Mouse (Mus musculus): ENCODE data around the gene Gm765. TPM values are rescaled to one million over a fixed set of nuclear protein-coding genes. Genes with fewer than 3 reads are reported as not detected.

Gm765 gene
- total and polyA plus RNA-seq, 3 experiments = not detected

DNA sequence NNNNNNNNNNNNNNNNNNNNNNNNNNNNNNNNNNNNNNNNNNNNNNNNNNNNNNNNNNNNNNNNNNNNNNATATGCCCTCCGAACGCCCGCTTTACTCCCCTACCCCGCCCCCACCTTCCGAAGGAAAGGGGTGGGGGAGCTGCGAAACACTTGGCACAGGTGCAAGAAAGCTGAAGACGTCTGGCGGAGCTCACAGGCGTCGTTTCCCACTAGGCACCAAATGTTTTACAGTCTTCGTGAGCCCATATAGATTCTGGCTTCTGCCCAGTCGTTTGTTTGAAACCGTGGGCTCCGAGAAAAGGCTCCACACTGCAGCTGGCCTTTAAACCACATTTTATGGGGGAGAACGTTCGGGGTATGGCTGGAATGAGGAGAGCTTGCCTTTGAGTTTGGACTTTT is 120.6 kb downstream of the Gm765 start:
- DNase-seq = no peak

DNA sequence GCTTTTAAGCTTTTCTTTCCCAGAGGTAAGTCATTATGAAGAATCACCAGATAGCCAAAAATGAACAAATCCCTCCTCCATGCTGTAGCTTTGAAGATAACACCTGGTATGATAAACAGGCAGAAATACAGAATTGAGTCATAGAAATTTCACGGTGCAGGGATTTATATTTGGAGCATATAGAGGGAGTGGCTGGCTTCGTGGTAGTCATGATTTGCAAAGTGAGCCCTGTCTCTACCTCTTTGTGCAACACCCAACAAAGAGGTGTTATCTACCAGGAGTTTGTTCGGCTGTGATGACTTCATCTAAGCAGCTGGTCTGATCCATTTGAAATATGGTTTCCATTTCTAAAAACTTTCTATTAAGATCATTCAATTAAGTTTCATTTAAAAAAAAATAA is 130.3 kb downstream of the Gm765 start:
- no peak for DNase-seq

DNA sequence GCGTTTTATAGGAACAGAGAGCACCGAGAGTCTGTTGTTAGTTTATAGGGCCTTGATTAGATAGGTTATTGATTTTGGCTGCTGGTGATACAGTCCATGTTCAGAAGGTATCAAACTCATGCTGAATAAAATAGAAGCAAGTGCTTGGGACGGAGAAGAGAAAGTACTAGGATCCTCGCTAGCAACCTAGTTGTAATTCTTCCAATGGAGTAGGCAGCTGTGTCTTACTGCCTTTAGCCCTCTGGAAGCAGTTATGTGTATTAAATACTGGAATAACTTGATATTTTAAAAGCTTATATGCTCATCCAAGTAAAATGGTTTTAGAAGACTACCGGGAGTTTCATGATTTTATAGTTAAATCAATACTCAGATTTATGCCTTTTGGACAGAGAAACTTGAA is 132.3 kb downstream of the Gm765 start:
- DNase-seq = no peak

DNA sequence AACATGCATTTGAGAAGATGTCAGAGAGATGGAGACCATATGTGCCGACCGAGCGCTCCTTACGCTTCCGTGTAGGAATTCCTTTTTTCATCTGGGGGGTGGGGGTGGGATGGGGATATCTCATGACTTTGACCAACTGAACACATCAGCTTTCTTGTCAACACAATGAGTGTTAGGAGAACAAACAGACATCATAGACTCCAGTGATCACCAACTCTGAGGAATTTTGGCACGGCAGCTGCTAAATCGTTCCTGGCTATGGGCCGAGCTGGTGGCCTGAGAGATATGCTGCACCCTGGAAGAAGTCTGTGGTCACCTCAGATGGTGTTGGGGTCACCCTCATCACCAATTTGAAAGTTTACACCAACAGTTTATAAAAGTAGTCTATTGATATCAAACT is 134.5 kb downstream of the Gm765 start:
- no peak for DNase-seq

DNA sequence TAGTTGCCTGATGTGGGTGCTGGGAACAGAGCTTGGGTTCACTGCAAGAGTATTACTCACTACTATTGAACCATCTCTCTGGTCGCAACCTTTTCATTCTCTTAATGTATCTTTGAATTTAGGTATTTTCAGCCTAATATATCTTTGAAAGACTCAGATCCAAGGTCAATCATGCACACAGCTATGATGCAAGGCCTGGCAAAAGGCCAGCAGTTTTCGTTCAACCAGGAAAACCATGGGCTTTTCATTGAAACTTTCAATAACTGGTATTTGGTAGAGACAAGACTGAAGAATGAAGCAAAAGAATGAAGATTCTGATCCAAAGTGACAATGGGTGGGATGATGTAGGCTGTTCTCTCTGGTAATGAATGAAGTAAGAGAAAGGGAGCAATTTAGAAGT is 143.8 kb downstream of the Gm765 start:
- DNase-seq = peak; percentile 13

DNA sequence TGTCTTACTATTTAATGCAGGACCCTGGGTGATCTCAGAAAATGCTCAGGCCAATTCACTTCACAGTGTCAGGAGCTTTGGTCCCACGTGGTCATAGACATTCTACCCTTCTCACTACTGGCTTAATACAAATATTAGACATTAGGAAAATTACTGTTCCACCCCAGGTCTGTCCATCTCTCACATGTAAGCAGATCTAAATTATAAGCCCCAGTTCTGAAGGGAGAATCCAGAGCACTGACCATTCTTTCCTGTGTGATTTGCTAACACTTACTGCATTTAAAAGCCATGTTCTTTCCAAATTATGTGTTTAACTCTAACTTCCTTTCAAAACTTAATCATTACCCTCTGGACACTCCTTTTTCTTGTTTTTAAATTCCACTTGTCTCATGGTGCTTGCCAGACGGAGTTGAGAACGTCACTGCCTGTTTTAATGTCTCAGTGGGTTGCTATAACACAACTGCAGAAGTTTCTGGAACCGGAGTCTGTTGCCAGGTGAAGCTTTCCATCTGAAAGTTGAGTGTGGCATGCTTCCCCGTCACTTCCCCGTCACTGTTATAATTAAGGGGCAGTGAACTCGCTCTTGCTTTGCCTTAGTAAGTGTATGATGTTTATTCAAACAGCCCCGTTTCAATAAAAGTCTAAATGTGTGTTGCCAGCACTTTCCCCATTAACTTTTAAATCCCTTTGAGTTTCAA is 151.7 kb downstream of the Gm765 start:
- no peak for DNase-seq

All from adrenal gland, adult 2 months (tissue).